Mouse (Mus musculus) cerebellum, postnatal 25 days (tissue): ENCODE results near the gene Podn.

Source experiments
- DNase-seq, 2 experiments: peaks; one replicate each; pipeline ENCODE4 v3.0.0; 2021; ENCODE audit warnings: mixed read lengths in 2 of 2

The Podn gene

DNA sequence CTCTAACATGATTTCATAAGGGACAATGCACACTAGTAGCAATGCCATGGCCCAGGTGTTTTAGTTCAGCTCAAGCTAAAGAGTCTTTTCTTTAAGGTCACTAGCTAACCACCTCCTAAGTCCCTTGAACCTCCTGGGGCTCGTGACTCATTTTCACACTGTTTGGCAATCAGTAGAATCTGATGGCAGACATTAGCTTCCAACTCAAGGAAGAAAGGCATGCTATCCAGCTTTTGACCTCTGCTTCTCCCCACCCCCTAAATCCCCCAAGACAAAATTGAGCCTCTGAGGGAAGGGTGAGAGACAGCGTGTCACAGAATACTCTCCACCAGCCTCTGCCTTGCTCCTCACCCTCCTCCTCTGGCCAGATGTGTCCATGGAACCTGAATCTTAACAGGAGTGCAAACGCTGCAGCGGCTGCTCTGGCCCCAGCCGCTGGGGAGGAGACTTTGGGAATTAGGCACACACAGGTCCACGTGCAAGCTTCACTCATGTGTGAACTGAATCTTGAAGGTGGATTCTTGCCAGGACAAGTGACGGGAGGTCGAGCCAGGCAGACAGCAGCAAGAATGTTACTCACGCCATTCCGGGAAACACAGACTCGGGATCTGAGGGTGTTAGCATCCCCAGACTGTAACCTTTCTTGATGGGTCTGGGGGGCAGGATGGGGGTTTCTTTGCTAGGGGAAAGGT, 97.5 kb downstream of the Podn start:
- DNase-seq: peak in 1 of 2 experiments; percentile 47

DNA sequence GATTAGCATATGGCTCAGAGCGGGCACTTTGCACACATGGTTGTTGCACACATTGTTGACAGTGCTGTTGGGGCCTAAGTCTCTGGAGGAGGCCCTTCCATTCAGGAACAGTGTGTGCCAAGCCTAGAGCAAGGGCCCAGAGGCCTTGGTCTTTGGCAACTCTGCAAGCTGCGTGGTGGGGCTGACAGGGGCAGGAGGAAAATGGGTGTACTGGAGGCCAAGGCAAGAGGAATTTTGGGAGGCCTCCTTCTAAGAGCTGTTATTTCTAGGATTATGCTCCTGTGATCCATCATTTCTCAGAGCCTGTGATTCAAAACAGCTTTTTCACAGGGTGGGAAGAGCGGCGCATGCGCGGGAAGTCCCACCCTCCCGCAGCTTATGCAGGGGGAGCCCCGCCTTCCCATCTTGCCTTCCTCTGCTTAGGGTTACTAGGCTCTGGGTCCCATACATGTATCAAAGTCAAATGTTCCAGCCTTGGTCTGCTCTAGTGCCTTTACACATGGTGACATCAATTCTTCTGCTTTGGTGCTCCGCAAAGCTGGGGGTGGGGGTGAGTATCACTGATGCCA, 99.7 kb downstream of the Podn start:
- DNase-seq: no peak

- no peak for DNase-seq
Observed at GRCm38 (mm10) chr4:107995727-107996126, 100.5 kb downstream of the Podn start.

GRCm38 (mm10) chr4:107995011-107995410, 101.2 kb downstream of the Podn start:
- DNase-seq: no peak

- DNase-seq: no peak
Observed at GRCm38 (mm10) chr4:107991879-107992278, 104.4 kb downstream of the Podn start.

DNA sequence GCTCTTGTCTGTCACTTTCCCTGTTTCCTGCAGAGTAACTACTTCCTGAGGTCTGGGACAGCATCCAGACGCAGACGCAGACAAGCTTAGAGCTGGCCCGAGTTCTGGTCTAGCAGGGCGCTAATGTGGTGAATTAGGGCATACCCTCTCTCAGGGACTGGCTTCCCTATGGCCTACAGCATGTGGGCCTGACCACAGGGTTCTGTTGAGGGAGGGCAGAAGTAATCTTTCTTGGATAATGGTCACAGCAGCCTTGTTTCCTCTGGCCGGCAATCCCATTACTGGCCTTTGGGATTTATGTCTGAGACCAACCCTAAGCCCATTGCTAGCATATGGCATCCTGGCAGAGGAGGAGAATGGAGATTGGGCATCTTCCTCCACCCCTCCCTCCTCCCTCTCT, 105.4 kb downstream of the Podn start:
- peak; percentile 56 to 68 for DNase-seq

GRCm38 (mm10) chr4:107988931-107989330, 107.3 kb downstream of the Podn start:
- DNase-seq: no peak

- DNase-seq: no peak
Observed at GRCm38 (mm10) chr4:107986386-107987168, 109.7 kb downstream of the Podn start.

- no peak for DNase-seq
Observed at GRCm38 (mm10) chr4:107985812-107986211, 110.4 kb downstream of the Podn start.

DNA sequence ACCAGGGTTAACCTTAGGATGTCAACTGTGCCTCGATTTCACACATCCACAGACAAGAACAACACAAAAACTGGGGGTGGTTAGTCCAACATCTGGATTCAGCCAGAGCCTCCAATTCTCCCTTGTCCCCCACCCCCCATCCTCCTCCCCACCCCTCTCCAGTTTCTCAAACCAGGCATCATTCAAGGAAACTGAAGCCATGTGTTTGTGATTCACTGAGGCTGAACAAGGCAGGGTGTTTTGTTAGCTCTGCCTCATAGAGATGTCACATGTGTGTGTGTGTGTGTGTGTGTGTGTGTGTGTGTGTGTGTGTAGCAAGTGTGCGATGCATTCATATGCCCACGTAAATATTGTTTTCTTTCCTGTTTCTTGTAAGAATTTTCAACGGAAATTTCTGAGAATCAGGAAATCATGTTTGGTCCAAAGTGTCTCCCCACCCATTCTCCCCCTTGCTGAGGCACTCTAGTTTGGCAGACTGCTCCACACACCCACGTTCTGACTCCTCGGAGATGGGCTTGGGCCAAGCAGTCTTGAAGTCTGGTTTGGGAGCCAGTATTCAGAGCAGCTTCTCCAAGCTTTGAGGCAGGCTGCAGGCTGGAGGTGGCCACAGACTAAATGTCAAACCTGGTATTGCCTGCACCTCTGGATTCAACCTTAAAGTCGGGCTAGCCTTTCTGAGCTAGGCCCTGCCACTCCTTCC, 111.8 kb downstream of the Podn start:
- peak; percentile 41 to 58 for DNase-seq

DNA sequence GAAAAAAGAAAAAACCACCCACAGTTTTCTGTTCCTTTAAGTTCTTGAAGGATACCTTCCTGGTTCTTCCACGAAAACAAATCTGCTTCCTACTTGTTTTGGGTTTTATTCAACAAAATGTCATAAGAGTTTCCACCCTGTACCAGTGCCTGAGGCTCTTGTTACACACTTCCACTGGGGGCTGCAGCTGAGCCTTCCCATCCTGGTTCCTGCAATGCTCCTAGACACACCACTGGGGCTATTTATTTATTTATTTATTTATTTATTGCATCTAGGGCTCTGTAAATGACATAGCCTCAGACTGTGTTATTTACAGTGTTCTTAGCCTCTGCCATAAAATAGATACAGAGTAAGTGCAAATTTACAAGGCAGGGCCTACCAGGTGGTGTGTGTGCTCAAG, 112.5 kb downstream of the Podn start:
- DNase-seq: no peak

DNA sequence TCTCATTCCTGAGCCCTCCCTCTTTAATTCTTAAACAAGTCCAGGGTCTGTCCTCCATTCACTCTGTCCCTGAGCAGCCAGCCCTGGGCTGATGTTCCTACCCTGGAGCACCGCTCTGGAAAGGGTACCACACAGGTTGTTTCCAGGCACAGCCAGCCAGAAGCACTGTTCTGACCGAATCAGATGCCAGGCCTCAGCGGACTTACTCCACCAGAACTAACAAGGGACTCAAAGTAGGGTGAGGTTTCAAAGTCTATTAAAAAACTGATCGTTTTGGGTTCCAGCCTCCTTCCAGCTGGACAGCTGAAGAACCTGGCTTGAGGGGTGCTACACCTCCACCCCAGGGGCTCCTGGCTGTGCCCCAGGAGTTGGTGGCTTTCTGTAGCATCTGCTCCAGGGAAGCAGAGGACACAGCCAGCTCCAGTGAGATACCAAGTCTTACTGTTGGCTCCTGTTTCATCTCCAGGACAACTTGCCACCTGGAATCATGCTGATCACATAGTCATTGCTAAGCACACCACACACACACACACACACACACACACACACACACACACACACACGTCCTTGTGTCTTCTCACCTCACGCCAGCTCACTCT, 116.1 kb downstream of the Podn start:
- peak; percentile 41 to 46 for DNase-seq

- peak; percentile 84 to 86 for DNase-seq
Observed at GRCm38 (mm10) chr4:107979530-107979929, 116.7 kb downstream of the Podn start.

- no peak for DNase-seq
Observed at GRCm38 (mm10) chr4:107977593-107977992, 118.7 kb downstream of the Podn start.

- no peak for DNase-seq
Observed at GRCm38 (mm10) chr4:107975004-107975403, 121.2 kb downstream of the Podn start.

GRCm38 (mm10) chr4:107974527-107974926, 121.7 kb downstream of the Podn start:
- DNase-seq: no peak

GRCm38 (mm10) chr4:107971162-107971561, 125.1 kb downstream of the Podn start:
- DNase-seq: no peak

GRCm38 (mm10) chr4:107969781-107970180, 126.5 kb downstream of the Podn start:
- no peak for DNase-seq

- no peak for DNase-seq
Observed at GRCm38 (mm10) chr4:107967966-107968682, 128.1 kb downstream of the Podn start, which contains the start of gene Slc1a7. Gene Slc1a7, plus strand, starts transcription at chr4:107968332.

DNA sequence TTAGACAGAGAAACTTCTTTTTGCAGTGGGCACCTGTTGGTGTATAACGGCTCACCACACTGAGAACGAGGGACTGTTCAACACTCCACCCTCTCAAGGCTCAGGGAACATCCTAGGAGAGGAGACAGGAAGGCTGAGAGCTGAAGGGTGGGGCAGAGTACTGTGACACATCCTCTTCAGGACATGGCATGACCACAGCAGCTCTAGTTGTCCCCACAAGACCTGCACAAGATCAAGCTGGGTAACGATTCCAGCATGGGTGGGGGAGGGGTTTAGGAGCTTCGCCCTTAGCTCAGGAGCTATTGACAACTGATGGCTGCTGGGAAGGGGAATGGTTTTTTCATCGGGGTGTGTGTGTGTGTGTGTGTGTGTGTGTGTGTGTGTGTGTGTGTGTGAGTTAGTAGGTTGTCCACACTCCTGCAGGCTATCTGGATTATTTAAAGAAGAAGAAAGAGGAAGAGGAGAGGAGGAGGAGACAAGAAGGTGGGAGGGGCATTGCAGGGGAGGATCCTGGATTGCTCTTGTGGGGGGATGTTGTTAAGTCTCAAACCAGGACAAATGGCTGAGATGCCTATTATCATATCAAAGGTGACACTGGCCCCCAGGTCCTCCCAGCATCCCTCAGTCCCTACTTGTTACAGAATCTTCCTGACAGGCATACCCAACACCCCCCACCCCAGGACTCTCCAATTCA, 129.7 kb downstream of the Podn start:
- no peak for DNase-seq
